Mouse (Mus musculus): Measurements from ENCODE around the gene Ptprd.
"Not testable (repeated sequence)": the region's sequence is repeated elsewhere in the genome, so short reads cannot be mapped to it uniquely, and the experiment has no call there.

Gene Ptprd

DNA sequence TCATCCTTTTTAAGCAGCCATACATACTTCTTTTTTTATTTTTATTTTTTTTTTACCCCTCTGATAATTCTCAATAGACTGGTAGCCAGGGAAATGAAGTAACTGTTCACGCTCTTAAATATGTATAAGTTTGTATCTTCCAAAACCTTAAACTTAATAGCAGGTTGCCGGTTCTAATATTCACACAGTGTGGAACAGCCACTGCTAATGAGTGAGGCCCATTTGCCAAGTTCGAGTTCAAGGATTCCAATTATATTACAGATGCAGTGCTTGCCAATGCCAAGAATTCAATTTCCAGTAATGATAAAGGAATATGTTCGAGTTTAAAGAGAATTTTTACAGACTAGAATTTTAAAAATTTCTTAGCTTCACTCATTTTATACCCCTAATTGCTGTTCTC is 322.3 kb downstream of the Ptprd start:
- in situ Hi-C loops (cut with MboI), result no loop called here

DNA sequence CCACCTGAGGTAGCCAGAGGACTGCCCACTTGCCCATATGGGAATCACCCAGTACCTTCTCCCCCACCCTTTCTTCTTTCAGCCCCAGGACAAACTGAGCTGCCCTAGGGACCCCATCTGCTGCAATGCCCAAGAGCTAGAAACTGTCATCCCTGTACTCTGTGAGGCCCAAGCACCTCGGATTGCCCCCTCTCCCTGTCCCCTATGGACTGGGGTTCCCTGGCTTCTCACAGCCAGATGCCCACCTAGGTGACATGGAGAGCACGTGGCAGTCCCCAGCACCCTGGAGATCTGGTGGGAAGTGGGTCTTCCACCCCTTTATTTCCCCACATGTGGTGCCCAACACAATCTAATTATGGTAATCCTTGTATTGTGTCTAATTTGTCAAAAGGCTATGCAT is 331.5 kb downstream of the Ptprd start:
- in situ Hi-C loops (cut with MboI), result no loop called here

DNA sequence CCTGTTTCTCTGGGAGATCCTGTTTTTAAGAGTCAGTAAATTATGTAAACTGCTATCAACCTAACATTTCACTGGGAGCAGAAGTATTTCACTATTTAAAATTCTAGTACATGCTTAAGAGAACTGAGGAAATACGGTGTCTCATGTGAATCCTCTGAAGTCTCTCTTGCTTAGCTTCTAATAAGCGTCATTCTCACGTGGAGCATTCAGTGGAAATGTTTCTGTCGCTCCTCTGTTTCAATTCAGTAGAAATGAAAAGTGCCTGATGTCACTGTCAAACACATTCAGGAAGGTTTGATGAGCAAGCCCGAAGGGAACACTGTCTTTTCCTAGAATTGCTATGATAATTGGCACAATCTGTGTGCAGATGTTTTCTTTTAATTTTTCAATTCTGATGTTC is 350.5 kb downstream of the Ptprd start:
- in situ Hi-C loops (cut with MboI), result no loop called here

DNA sequence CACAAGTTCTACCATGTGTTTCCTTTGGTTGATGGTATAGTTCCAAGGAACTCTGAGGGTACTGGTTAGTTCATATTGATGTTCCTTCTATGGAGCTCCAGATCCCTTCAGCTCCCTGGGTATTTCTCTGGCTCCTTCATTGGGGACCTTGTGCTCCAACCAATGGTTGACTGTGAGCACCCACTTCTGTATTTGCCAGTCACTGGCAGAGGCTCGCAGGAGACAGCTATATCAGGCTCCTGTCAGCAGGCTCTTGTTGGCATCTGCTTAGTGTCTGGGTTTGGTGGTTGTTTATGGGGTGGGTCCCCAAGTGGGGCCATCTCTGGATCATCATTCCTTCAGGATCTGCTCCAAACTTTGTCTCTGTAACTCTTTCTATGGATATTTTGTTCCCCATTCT is 414.4 kb downstream of the Ptprd start:
- in situ Hi-C loops (cut with MboI), result not testable (repeated sequence)

GRCm38 (mm10) chr4:77777237-77777636 is 434.5 kb downstream of the Ptprd start:
- in situ Hi-C loops (cut with MboI), result no loop called here

DNA sequence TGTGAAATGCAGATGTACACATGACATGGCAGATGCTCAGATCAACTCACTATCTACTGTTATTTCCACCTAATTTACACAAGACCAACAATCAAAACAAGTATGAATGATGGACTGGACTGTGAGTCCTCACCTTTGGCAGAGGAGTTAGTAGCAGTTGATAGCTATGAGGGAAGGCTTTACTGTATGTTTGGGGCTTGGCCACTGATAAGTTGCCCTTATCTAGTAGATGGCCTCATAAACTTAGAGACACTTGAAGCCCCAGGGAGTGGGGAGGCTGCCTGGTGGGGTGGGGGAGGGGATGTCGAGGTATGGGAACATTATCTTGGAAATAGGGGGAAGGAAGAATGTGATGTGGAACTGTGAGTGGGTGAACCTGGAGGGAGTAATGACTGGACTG is 448.0 kb downstream of the Ptprd start:
- in situ Hi-C loops (cut with MboI), result no loop called here

DNA sequence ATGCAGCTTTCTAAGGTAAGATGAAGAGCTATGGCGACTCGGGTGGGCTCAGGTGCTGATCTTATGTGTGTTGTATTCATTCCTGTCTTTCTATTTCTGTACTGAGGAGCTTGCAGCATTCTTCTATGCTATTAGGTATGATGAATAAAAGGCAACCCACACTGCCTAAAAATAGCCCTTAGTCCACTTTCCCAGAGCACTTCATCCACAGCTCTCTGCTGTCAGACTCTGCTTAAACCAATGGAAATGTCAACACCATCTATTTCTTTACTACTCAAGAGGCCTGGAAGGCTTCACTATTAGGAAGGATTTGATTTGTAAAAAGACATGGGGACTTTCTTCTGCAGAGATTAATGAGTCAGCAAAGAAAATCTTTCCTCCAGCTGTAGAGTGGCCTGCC is 468.4 kb downstream of the Ptprd start:
- in situ Hi-C loops (cut with MboI), result no loop called here

GRCm38 (mm10) chr4:77721908-77722307 is 489.9 kb downstream of the Ptprd start:
- in situ Hi-C loops (cut with MboI), result no loop called here

DNA sequence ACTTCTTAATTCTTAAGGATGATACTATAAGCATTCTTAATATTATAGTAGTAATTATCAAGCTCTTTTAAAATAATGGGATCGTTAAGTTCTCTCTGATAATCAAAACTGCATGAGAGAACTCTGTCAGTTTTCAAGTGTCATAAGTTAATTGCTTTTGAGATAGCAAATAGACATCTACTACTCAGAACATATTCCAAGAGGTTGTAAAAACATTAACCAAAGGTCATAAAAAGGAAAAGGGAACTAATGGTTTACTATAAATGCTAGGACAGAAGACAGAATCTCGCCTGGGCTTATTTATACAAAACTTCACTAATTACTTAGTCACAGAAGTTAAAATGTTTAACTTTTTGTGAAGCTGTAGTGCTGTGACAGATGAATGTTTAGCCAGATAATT is 494.0 kb downstream of the Ptprd start:
- in situ Hi-C loops (cut with MboI), result no loop called here

DNA sequence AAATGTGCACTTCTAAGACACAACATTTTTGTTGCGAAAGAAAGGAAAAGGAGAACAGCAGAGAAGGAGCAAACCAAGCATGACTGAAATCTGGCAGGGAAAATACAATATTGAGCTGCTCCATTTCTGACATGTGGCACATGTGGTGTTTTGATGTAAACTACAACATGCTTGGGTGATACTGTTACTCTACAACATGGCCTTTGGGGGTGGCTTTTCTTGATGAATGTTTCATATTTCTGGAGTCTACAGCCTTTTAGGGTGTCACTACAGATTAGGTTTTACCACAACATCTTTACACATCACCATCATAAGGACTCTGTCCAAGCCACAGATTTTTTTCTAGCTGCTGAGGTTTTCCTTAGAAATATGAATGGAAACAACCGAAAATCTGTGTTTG is 501.5 kb downstream of the Ptprd start:
- in situ Hi-C loops (cut with MboI), result no loop called here

DNA sequence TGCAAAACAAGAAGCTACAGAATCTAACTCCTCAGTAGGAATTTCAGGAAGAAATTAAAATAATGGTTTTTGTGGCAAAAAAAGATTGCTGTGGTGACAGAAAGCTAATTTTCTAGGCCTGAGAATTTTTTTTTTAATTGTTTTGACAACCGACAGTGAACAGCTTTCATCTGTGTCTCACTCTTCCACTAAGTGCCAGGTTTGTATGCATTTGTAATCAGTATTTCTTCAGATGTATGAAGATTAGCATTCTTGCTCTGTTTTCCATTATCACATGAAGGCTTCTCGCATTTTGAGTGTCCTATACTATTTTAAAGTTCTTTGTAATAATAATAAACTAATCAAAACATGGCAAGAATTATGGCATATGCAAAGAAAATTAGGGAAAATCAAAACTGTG is 513.5 kb downstream of the Ptprd start:
- in situ Hi-C loops (cut with MboI), result no loop called here

DNA sequence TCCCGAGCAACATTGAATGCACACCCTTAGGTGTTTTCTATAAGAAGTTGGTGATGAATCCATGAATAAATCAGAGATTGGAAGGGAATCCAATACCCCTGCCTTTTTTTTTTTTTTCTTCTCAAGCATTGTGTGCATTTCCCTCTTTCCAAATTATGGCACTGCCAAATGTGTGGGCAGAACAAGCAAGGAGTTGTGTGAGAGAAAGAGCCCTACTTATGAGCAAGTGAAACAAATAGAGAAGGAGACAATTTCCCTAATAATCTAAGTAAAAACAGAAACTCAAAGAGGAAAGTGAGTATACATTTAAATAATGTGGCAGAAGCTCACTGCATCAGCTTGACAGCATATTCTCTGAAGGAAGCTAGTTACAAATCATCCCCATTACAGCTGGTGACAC is 536.0 kb downstream of the Ptprd start:
- in situ Hi-C loops (cut with MboI), result no loop called here

DNA sequence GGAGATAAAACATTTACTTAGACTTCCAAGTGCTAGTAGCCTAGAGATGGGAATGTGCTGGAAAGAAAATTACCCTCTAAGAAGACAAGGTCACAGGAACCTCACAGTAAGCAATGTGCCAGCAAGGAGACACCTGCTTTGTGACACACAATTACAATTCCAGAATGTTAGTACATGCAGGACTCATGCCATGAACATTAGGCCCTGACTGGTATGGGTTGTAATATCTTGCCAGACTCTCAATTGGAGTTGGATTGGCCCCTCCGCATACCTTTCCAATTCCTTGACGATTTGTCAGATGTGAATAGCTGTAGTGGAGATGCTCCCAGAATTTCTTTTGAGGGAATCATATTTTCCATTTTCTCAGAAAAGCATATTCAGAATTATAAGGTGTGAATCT is 547.0 kb downstream of the Ptprd start:
- in situ Hi-C loops (cut with MboI), result no loop called here

- in situ Hi-C loops (cut with MboI), result no loop called here
These were observed 549.5 kb downstream of the Ptprd start for GRCm38 (mm10) chr4:77662309-77662708.

- in situ Hi-C loops (cut with MboI), result no loop called here
These were observed 556.1 kb downstream of the Ptprd start for GRCm38 (mm10) chr4:77655669-77656068.

DNA sequence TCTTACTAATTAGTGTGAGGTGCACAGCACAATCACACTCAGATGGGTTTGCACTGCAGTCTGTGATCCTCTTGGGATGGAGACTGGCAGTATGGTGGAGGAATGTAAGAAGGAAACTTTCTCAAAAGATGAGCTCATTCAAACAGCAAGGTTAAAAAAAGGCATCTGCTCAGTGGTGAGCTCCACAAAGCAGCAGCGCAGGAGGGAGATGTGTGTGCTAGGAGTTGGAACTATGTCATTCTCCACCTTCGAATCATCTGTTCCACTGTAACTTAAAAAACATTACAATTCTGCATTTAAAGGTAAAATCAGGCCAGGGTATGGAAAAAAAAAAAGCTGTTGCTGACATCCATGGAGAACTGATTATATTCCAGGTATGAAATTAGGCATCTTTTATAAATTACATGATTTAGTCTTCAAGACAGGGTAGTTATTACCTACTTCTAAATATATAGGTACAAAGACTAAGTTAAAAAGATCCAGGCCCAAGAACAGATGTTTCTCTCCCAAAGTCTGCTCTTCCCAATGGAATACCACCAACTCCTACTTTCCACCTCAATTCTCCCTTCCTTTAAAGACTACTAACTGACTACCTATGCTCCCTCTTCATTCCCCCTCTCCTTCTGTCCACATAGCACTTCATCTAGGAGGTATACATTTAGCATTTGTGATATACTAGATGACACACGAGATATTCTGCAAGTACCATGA is 562.0 kb downstream of the Ptprd start:
- in situ Hi-C loops (cut with MboI), result no loop called here

GRCm38 (mm10) chr4:77648911-77649310 is 562.9 kb downstream of the Ptprd start:
- in situ Hi-C loops (cut with MboI), result no loop called here

DNA sequence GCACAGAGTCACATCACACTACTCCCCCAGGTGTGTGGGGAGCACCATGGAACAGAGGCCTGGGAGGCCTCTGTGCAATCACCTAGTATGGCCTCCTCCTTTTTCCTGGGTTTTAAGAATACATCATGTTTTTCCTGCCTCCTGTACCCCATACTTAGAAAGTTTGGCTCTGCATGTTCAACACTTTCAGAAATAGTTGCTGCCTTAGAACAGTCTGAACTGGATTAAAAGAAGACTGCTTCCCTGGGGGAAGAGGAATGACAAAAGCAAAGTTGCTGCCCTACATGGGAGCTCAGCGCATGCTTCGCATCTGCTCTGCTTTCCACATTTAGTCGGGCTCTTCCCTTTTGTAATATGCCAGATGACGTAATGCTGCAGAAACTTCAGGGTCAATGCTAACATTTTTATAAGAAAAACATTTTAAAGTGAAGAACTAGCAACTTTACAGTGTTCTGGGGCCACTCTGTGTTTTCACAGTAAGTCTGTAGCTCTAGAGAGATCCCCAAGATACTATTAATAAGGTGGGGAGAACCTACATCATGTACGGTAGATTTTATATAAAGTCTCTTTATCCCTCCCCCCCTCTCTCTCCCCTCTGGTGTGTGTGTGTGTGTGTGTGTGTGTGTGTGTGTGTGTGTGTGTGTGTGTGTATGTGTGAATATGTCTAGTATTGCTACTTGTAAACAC is 564.2 kb downstream of the Ptprd start:
- in situ Hi-C loops (cut with MboI), result no loop called here

GRCm38 (mm10) chr4:77644435-77644834 is 567.3 kb downstream of the Ptprd start:
- in situ Hi-C loops (cut with MboI), result no loop called here

- in situ Hi-C loops (cut with MboI), result no loop called here
These were observed 571.7 kb downstream of the Ptprd start for GRCm38 (mm10) chr4:77640022-77640421.

GRCm38 (mm10) chr4:77613129-77613528 is 598.6 kb downstream of the Ptprd start:
- in situ Hi-C loops (cut with MboI), result no loop called here

DNA sequence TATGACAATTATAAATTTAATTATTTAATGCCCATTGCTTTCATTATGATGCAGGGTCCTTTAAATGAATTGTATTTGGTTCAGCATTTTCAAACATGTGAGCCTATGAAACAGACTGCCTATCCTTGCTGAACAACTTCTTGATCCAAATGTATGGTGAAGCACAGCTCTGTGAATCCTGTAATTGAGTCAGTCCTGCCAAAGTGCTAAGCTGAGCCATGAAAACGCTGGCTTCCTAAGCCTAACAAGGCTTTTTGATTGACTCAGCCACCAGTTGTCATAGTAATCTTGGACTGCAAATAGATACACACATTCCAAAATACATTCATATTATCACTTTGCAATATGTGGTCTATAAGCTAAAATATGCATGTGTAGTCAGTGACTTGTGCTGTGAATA is 625.1 kb downstream of the Ptprd start:
- in situ Hi-C loops (cut with MboI), result no loop called here

- in situ Hi-C loops (cut with MboI), result no loop called here
These were observed 625.5 kb downstream of the Ptprd start for GRCm38 (mm10) chr4:77586222-77586621.
